Mouse (Mus musculus) neural tube, embryonic 15.5 days (tissue): ENCODE data around the gene Thbs2. TPM values are rescaled to one million over a fixed set of nuclear protein-coding genes. Genes with fewer than 3 reads are reported as not detected.

Experiments
- ATAC-seq: fragments of 200-750 bp; cut with Nextera tagmentation; 2 replicates; pipeline ENCODE4 v1.8.0; 2017; ENCODE audit warnings: mild to moderate bottlenecking, moderate TSS enrichment, moderate library complexity; ENCODE audit not compliant: low FRiP score
- H3K27ac ChIP-seq: fragments of 300-500 bp; sonication (generic); replicated peaks from 2 replicates; pipeline ENCODE4 v1.5.1; 2015; ENCODE audit warnings: mild to moderate bottlenecking, inconsistent platforms
- H3K27me3 ChIP-seq: fragments of 300-500 bp; sonication (generic); replicated peaks from 2 replicates; pipeline ENCODE4 v1.6.1; 2015; ENCODE audit warnings: inconsistent platforms
- H3K36me3 ChIP-seq: fragments of 300-500 bp; sonication (generic); 2 replicates; pipeline ENCODE4 v1.6.1; 2015; ENCODE audit warnings: inconsistent platforms
- H3K4me1 ChIP-seq: fragments of 300-500 bp; sonication (generic); 2 replicates; pipeline ENCODE4 v1.6.1; 2015; ENCODE audit warnings: inconsistent platforms
- H3K4me2 ChIP-seq: fragments of 300-500 bp; sonication (generic); 2 replicates; pipeline ENCODE4 v1.6.1; 2015; ENCODE audit warnings: inconsistent platforms, mild to moderate bottlenecking, moderate library complexity
- H3K4me3 ChIP-seq: fragments of 300-500 bp; sonication (generic); replicated peaks from 2 replicates; pipeline ENCODE4 v1.5.1; 2015; ENCODE audit warnings: mild to moderate bottlenecking, inconsistent platforms
- H3K9ac ChIP-seq: fragments of 300-500 bp; sonication (generic); replicated peaks from 2 replicates; pipeline ENCODE4 v1.6.1; 2015; ENCODE audit warnings: mild to moderate bottlenecking, inconsistent platforms
- H3K9me3 ChIP-seq: fragments of 300-500 bp; sonication (generic); replicated peaks from 2 replicates; pipeline ENCODE4 v1.6.1; 2016; ENCODE audit warnings: inconsistent platforms
- WGBS: fragments of 180-500 bp; shearing (Covaris S2); methylation state at CpG from one replicate; pipeline ENCODE4 v1.1.7; 2015; ENCODE audit warnings: mixed read lengths; 5-methylcytosine and 5-hydroxymethylcytosine counted together
- polyA plus RNA-seq: library from polyadenylated mRNA; unstranded; fragments of >200 nt; fragmentation: Nextera tagmentation; extraction: Ambion mirVana; gene quantifications from 2 replicates; pipeline ENCODE4 v1.2.1, GENCODE M21; 2015

The Thbs2 gene
- polyA plus RNA-seq, 1 experiment from 2014 or later, result 9.3 TPM

GRCm38 (mm10) chr17:14693048-14693993 lies 714 bp downstream of the Thbs2 start:
- Histone ChIP-seq H3K27me3 (no peaks in the 10 kb centered on the region), H3K9me3 (no peaks in the 10 kb centered on the region), H3K4me3 (peak overlapping the region; percentile 31), H3K27ac (no peak overlapping the region), H3K36me3 (no peaks in the 10 kb centered on the region), H3K4me1 (peaks cover 11% of the 10 kb centered on the region), H3K4me2 (peak overlapping the region; percentile 56), H3K9ac (peak overlapping the region; percentile 26)
- ATAC-seq, result 0 out of 2 replicates have a peak, but pooled peaks have one; percentile 23
- WGBS, result 6% methylated on average over 9 of the region's 9 CpGs

GRCm38 (mm10) chr17:14691901-14692300 lies 2.1 kb downstream of the Thbs2 start:
- Histone ChIP-seq H3K9ac (no peak overlapping the region), H3K9me3 (no peaks in the 10 kb centered on the region), H3K4me1 (peaks cover 11% of the 10 kb centered on the region), H3K27me3 (no peaks in the 10 kb centered on the region), H3K27ac (peak overlapping the region; percentile 23; the same call in 1 of the 2 replicates), H3K4me3 (0 out of 2 replicates have a peak overlapping the region, but pooled peaks have one; percentile 4), H3K4me2 (peak overlapping the region; percentile 56; the same call in 1 of the 2 replicates), H3K36me3 (no peaks in the 10 kb centered on the region)
- ATAC-seq, result no peak
- WGBS, result 77% methylated on average over 6 of the region's 6 CpGs

DNA sequence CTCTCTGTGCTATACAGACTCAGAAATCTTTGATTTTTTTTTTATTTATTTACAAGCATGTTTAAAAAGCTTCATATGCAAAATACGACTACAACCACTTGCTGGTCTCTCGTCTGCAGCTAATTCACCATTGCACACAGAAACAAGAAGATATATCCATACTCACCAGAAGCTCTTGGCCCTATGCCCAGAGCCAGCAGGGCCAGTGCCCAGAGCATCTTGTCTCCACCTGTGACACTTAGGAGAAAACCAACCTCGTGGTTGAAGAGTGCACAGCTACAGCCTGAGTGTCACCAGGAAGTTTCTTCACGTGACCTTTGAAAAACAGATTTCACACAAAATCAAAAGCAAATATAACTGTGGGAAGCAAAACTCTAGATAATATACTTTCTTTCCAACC lies 2.8 kb downstream of the Thbs2 start:
- Histone ChIP-seq H3K4me2 (peak overlapping the region; percentile 56; the same call in 1 of the 2 replicates), H3K27ac (no peak overlapping the region), H3K4me1 (peaks cover 11% of the 10 kb centered on the region), H3K27me3 (no peaks in the 10 kb centered on the region), H3K4me3 (no peak overlapping the region), H3K9ac (no peak overlapping the region), H3K36me3 (no peaks in the 10 kb centered on the region), H3K9me3 (no peaks in the 10 kb centered on the region)
- no peak for ATAC-seq
- 54% methylated on average over 4 of the region's 4 CpGs for WGBS

- no peak for ATAC-seq
- no peaks in the 10 kb centered on the region for H3K27me3 ChIP-seq
- H3K36me3 ChIP-seq, result no peaks in the 10 kb centered on the region
- no peak overlapping the region for H3K9ac ChIP-seq
- no peak overlapping the region for H3K4me2 ChIP-seq
- WGBS, result 95% methylated on average over 7 of the region's 7 CpGs
- H3K9me3 ChIP-seq, result no peaks in the 10 kb centered on the region
- H3K4me1 ChIP-seq, result no peaks in the 10 kb centered on the region
- no peak overlapping the region for H3K4me3 ChIP-seq
- H3K27ac ChIP-seq, result no peak overlapping the region
Measured at GRCm38 (mm10) chr17:14682836-14683235, 11.2 kb downstream of the Thbs2 start.

DNA sequence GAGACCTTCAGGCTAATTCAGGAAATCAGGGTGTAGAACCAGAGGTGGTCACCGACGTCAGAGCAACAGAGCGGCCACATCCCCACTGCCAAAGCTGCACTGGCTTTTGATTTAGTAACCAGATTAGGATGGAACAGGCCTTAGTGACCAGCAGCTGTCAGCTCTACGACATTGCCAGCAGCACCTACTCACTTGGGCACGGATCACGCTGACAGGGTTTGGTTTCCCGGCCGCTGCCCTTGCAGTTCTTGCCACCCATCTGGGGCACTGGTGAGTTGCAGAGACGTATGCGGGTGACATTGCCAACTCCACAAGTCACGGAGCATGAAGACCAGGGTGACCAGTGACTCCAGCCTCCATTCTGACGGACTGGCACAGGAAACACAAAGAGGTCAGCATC lies 13.0 kb downstream of the Thbs2 start:
- no peak for ATAC-seq
- Histone ChIP-seq H3K27ac (no peak overlapping the region), H3K4me3 (no peak overlapping the region), H3K4me1 (no peaks in the 10 kb centered on the region), H3K36me3 (no peaks in the 10 kb centered on the region), H3K9me3 (no peaks in the 10 kb centered on the region), H3K4me2 (no peak overlapping the region), H3K9ac (no peak overlapping the region), H3K27me3 (no peaks in the 10 kb centered on the region)
- 91% methylated on average over 12 of the region's 12 CpGs for WGBS

DNA sequence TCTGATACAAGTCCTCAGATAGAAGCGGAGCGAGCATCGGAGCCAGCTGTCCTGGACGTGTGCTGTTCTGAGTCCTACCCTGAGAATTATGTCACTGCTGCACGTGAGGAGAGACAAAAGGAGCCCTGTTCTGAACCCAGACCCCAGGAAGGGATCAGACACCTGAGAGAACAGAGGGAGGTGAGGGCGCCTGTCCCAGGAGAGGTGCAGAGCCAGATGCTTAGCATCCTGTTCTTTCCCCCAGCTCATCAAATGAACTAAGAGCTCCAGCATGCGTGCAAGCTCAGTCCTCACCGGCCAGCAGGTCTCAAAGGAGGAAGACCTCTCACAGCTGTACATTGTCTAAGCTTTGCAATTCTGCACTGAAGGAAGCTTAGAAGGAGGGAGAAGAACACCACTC lies 16.8 kb downstream of the Thbs2 start:
- no peak for ATAC-seq

DNA sequence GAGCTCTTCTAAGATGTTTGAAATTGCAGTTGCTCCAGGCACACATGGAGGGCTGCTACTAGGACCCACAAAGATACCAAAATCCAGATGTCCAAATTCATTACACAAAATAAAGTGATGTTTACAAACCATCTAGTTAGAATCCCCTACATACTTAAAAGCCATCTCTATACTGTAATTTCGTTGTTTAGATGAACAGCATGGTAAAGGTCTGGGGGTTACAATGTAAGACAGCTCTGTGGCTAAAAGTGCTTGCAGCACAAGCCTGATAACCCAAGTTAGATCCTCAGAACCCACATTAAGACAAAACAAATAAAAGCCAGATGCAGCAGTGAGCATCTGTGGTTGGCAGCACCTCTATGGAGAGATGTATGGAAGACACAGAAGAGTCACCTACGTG lies 18.5 kb downstream of the Thbs2 start:
- WGBS, result 89% methylated on average over 2 of the region's 2 CpGs
- H3K9ac ChIP-seq, result no peak overlapping the region
- no peaks in the 10 kb centered on the region for H3K9me3 ChIP-seq
- no peak overlapping the region for H3K4me3 ChIP-seq
- H3K36me3 ChIP-seq, result no peaks in the 10 kb centered on the region
- no peak overlapping the region for H3K4me2 ChIP-seq
- no peak overlapping the region for H3K27ac ChIP-seq
- H3K4me1 ChIP-seq, result peaks cover 5% of the 10 kb centered on the region; the same call in 1 of the 2 replicates
- no peak for ATAC-seq
- H3K27me3 ChIP-seq, result no peaks in the 10 kb centered on the region

More for the DNA sequence above, 16.8 kb downstream of the Thbs2 start:
- Histone ChIP-seq H3K36me3 (no peaks in the 10 kb centered on the region), H3K4me2 (no peak overlapping the region), H3K4me3 (no peak overlapping the region), H3K4me1 (peaks cover 2% of the 10 kb centered on the region; the same call in 1 of the 2 replicates), H3K9me3 (no peaks in the 10 kb centered on the region), H3K9ac (no peak overlapping the region), H3K27ac (no peak overlapping the region), H3K27me3 (no peaks in the 10 kb centered on the region)
- 82% methylated on average over 8 of the region's 8 CpGs for WGBS

DNA sequence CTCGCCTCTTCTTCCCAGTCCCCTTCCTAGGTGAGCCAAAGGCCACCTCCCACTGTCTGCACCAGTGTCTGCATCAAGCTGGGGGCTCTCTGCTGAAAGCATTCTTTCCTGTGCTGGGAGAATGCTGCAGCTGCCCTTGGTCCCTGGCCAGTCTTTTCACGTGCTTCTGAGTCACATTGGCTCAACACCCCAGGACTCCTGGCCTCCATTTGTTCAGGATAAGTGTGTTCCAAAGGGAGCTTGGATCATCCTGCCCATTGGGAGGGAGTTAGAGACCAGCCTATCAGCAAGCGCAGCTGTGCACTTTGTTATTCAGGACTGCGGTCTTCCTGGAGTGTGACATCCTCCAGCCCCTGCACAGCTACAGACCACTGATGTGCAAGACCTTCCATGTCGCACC lies 21.6 kb downstream of the Thbs2 start:
- H3K4me3 ChIP-seq, result no peak overlapping the region
- ATAC-seq, result no peak
- no peak overlapping the region for H3K4me2 ChIP-seq
- peaks cover 5% of the 10 kb centered on the region; the same call in 1 of the 2 replicates for H3K4me1 ChIP-seq
- H3K9me3 ChIP-seq, result no peaks in the 10 kb centered on the region
- H3K9ac ChIP-seq, result no peak overlapping the region
- WGBS, result 44% methylated on average over 5 of the region's 5 CpGs
- H3K36me3 ChIP-seq, result no peaks in the 10 kb centered on the region
- no peaks in the 10 kb centered on the region for H3K27me3 ChIP-seq
- H3K27ac ChIP-seq, result no peak overlapping the region

- Histone ChIP-seq H3K9ac (no peak overlapping the region), H3K27ac (no peak overlapping the region), H3K9me3 (no peaks in the 10 kb centered on the region), H3K36me3 (no peaks in the 10 kb centered on the region), H3K27me3 (no peaks in the 10 kb centered on the region), H3K4me3 (no peak overlapping the region), H3K4me2 (no peak overlapping the region), H3K4me1 (peaks cover 2% of the 10 kb centered on the region; the same call in 1 of the 2 replicates)
- 63% methylated on average over 4 of the region's 4 CpGs for WGBS
- ATAC-seq, result no peak
Measured at GRCm38 (mm10) chr17:14667225-14667624, 26.8 kb downstream of the Thbs2 start.

DNA sequence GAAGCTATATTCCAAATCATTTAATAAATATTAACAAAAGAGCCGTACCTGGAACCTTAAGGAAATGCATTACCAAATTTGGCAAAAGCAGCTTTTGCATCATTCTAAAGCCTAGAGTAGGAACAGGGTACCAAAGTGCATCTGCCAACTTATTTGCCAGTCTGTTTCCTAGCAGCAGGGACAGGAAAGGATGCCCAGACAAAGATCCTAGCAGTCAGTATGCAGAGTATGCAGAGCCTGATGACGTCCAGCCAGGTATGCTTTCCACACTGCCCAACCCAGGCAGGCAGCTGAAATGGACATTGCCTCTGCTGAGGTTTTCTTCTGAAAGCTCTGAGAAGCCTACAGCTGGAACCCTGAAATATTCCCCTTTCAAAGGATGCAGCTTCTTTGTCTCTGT lies 27.6 kb downstream of the Thbs2 start:
- Histone ChIP-seq H3K4me3 (no peak overlapping the region), H3K4me1 (no peaks in the 10 kb centered on the region), H3K4me2 (no peak overlapping the region), H3K27ac (no peak overlapping the region), H3K9ac (no peak overlapping the region), H3K36me3 (no peaks in the 10 kb centered on the region), H3K9me3 (no peaks in the 10 kb centered on the region), H3K27me3 (no peaks in the 10 kb centered on the region)
- ATAC-seq, result no peak
- 84% methylated on average over 2 of the region's 2 CpGs for WGBS

GRCm38 (mm10) chr17:14663366-14663765 lies 30.7 kb downstream of the Thbs2 start:
- WGBS, result 86% methylated on average over 5 of the region's 5 CpGs

GRCm38 (mm10) chr17:14662409-14662808 lies 31.6 kb downstream of the Thbs2 start:
- no peak overlapping the region for H3K4me3 ChIP-seq
- no peaks in the 10 kb centered on the region for H3K4me1 ChIP-seq
- no peak overlapping the region for H3K9ac ChIP-seq
- no peak for ATAC-seq
- no peak overlapping the region for H3K4me2 ChIP-seq
- no peak overlapping the region for H3K27ac ChIP-seq
- no peaks in the 10 kb centered on the region for H3K9me3 ChIP-seq
- WGBS, result 86% methylated on average over 6 of the region's 6 CpGs
- no peaks in the 10 kb centered on the region for H3K36me3 ChIP-seq
- H3K27me3 ChIP-seq, result no peaks in the 10 kb centered on the region

More at GRCm38 (mm10) chr17:14663366-14663765, 30.7 kb downstream of the Thbs2 start:
- Histone ChIP-seq H3K9ac (no peak overlapping the region), H3K4me2 (no peak overlapping the region), H3K27me3 (no peaks in the 10 kb centered on the region), H3K36me3 (no peaks in the 10 kb centered on the region), H3K27ac (no peak overlapping the region), H3K4me3 (no peak overlapping the region), H3K9me3 (no peaks in the 10 kb centered on the region), H3K4me1 (no peaks in the 10 kb centered on the region)
- no peak for ATAC-seq
